Comparison of ENCODE assay signal across 8 mouse cellular contexts in genomic region chr15:85669652-85670175, GRCm38 (mm10).
DNase-seq lines count a peak whose midpoint lies in the region; ATAC-seq and TF ChIP-seq lines count a peak whose summit lies in the region.

No protein-coding gene starts in this region.

- peak overlapping the region; percentile 88 for H3K9ac ChIP-seq in embryonic facial prominence, embryonic 12.5 days
- H3K9ac ChIP-seq in intestine, postnatal 0 days (ENCODE audit: low read depth, low read length), result peak overlapping the region; percentile 83
- peak overlapping the region; percentile 100 for H3K9ac ChIP-seq in limb, embryonic 13.5 days
- peak overlapping the region; percentile 83 for H3K9ac ChIP-seq in midbrain, embryonic 16.5 days (ENCODE audit: low read depth, low read length)

- no peak for ATAC-seq in embryonic facial prominence, embryonic 12.5 days (ENCODE audit: insufficient number of reproducible peaks, insufficient read depth, low FRiP score, low TSS enrichment)
- ATAC-seq in intestine, postnatal 0 days, result peak; percentile 28; the same call in 1 of the 2 replicates
- no peak for ATAC-seq in limb, embryonic 13.5 days (ENCODE audit: low FRiP score, low read depth)
- ATAC-seq in midbrain, embryonic 16.5 days, result peak; percentile 47

- peaks cover 17% of the 10 kb centered on the region; the same call in 1 of the 2 replicates for H3K4me1 ChIP-seq in embryonic facial prominence, embryonic 12.5 days
- no peaks in the 10 kb centered on the region for H3K4me1 ChIP-seq in intestine, postnatal 0 days (replicated peaks; ENCODE audit: control insufficient read depth, insufficient read depth, low read length)
- peaks cover 37% of the 10 kb centered on the region for H3K4me1 ChIP-seq in limb, embryonic 13.5 days
- H3K4me1 ChIP-seq in midbrain, embryonic 16.5 days (ENCODE audit: control insufficient read depth, insufficient read depth, low read length), result peaks cover 19% of the 10 kb centered on the region

- DNase-seq in urinary bladder, adult 18-20 months (ENCODE audit: low spot score in 2 of 2), result peak; percentile 70 to 78
- DNase-seq in urinary bladder, adult 2 months (ENCODE audit: low spot score), result no peak
- DNase-seq in gonadal fat pad, adult 2 months (ENCODE audit: low read depth), result peak; percentile 97
- no peak for DNase-seq in embryo, embryonic 11 days

- H3K4me3 ChIP-seq in embryonic facial prominence, embryonic 12.5 days, result peak overlapping the region; percentile 70
- peak overlapping the region; percentile 76 for H3K4me3 ChIP-seq in intestine, postnatal 0 days (ENCODE audit: low read depth, low read length)
- H3K4me3 ChIP-seq in limb, embryonic 13.5 days, result peak overlapping the region; percentile 97
- peak overlapping the region; percentile 71 for H3K4me3 ChIP-seq in midbrain, embryonic 16.5 days (ENCODE audit: low read depth, low read length)

- no peaks in the 10 kb centered on the region for H3K36me3 ChIP-seq in embryonic facial prominence, embryonic 12.5 days
- no peaks in the 10 kb centered on the region; the same call in 1 of the 2 replicates for H3K36me3 ChIP-seq in intestine, postnatal 0 days (ENCODE audit: control insufficient read depth, insufficient read depth)
- H3K36me3 ChIP-seq in limb, embryonic 13.5 days, result peaks cover 10% of the 10 kb centered on the region
- H3K36me3 ChIP-seq in midbrain, embryonic 16.5 days (ENCODE audit: control insufficient read depth, insufficient read depth, low read length), result no peaks in the 10 kb centered on the region

- 36% methylated on average over 15 of the region's 15 CpGs for WGBS in embryonic facial prominence, embryonic 12.5 days
- 33% methylated on average over 15 of the region's 15 CpGs for WGBS in intestine, postnatal 0 days
- 24% methylated on average over 15 of the region's 15 CpGs for WGBS in limb, embryonic 13.5 days
- 17% methylated on average over 15 of the region's 15 CpGs for WGBS in midbrain, embryonic 16.5 days

- peak overlapping the region; percentile 83 for H3K4me2 ChIP-seq in embryonic facial prominence, embryonic 12.5 days (replicated peaks)
- peak overlapping the region; percentile 91 for H3K4me2 ChIP-seq in intestine, postnatal 0 days (replicated peaks; ENCODE audit: low read depth)
- peak overlapping the region; percentile 86 for H3K4me2 ChIP-seq in limb, embryonic 13.5 days (replicated peaks)
- H3K4me2 ChIP-seq in midbrain, embryonic 16.5 days (ENCODE audit: low read length), result peak overlapping the region; percentile 66

- peaks cover 83% of the 10 kb centered on the region for H3K27me3 ChIP-seq in embryonic facial prominence, embryonic 12.5 days
- peaks cover 32% of the 10 kb centered on the region for H3K27me3 ChIP-seq in intestine, postnatal 0 days (replicated peaks; ENCODE audit: control insufficient read depth, insufficient read depth, low read length)
- peaks cover 41% of the 10 kb centered on the region for H3K27me3 ChIP-seq in limb, embryonic 13.5 days
- H3K27me3 ChIP-seq in midbrain, embryonic 16.5 days (ENCODE audit: control insufficient read depth, insufficient read depth, low read depth, low read length), result peaks cover 7% of the 10 kb centered on the region

- H3K9me3 ChIP-seq in embryonic facial prominence, embryonic 12.5 days, result no peaks in the 10 kb centered on the region
- H3K9me3 ChIP-seq in intestine, postnatal 0 days (ENCODE audit: control insufficient read depth), result no peaks in the 10 kb centered on the region
- H3K9me3 ChIP-seq in limb, embryonic 13.5 days, result no peaks in the 10 kb centered on the region
- H3K9me3 ChIP-seq in midbrain, embryonic 16.5 days (replicated peaks; ENCODE audit: control insufficient read depth, low read length, poor library complexity, severe bottlenecking), result no peaks in the 10 kb centered on the region

- TF ChIP-seq CTCF in intestine, postnatal 0 days (IDR thresholded peaks at IDR 0.05; ENCODE audit: low read depth), result no peak

- no peak overlapping the region for H3K27ac ChIP-seq in embryonic facial prominence, embryonic 12.5 days
- peak overlapping the region; percentile 88 for H3K27ac ChIP-seq in intestine, postnatal 0 days (ENCODE audit: low read depth, low read length)
- H3K27ac ChIP-seq in limb, embryonic 13.5 days, result peak overlapping the region; percentile 93
- peak overlapping the region; percentile 98 for H3K27ac ChIP-seq in midbrain, embryonic 16.5 days (ENCODE audit: low read length)

Comparison
In these comparisons a context has a peak if more than half of its experiments do, and no peak if none do; other contexts are left out.
1. DNase-seq: peak in urinary bladder, adult 18-20 months (2 of 2) and gonadal fat pad, adult 2 months (single experiment); none in urinary bladder, adult 2 months (single experiment) and embryo, embryonic 11 days (single experiment).
2. ATAC-seq: peak in intestine, postnatal 0 days (single experiment) and midbrain, embryonic 16.5 days (single experiment); none in embryonic facial prominence, embryonic 12.5 days (single experiment) and limb, embryonic 13.5 days (single experiment).
3. Peak in every context shown above with its lines, with median percentiles within 50 percentile points of each other: H3K4me2 ChIP-seq, H3K4me3 ChIP-seq and H3K9ac ChIP-seq.